Mouse (Mus musculus) lung, embryonic 14.5 days (tissue): ENCODE measurements around the gene Cxcr3. TPM values are rescaled to one million over a fixed set of nuclear protein-coding genes. Genes with fewer than 3 reads are reported as not detected.

Experiments used
- ATAC-seq: fragments of 200-750 bp; cut with Nextera tagmentation; 2 replicates; pipeline ENCODE4 v1.8.0; 2017; ENCODE audit warnings: mild to moderate bottlenecking, moderate TSS enrichment, moderate library complexity; ENCODE audit not compliant: insufficient read depth
- DNase-seq: peaks from one replicate; pipeline ENCODE4 v3.0.0-alpha.2; 2015
- H3K27ac ChIP-seq: fragments of 300-500 bp; sonication (generic); 2 replicates; pipeline ENCODE4 v1.5.1; 2014; ENCODE audit warnings: low read depth, mild to moderate bottlenecking, moderate library complexity
- H3K27me3 ChIP-seq: fragments of 300-500 bp; sonication (generic); 2 replicates; pipeline ENCODE4 v1.6.1; 2014; ENCODE audit warnings: low read length, control low read depth; ENCODE audit not compliant: insufficient read depth
- H3K36me3 ChIP-seq: fragments of 300-500 bp; sonication (generic); 2 replicates; pipeline ENCODE4 v1.6.1; 2014; ENCODE audit warnings: control low read depth; ENCODE audit not compliant: insufficient read depth
- H3K4me1 ChIP-seq: fragments of 300-500 bp; sonication (generic); 2 replicates; pipeline ENCODE4 v1.6.1; 2014; ENCODE audit warnings: antibody characterized with exemption, control low read depth; ENCODE audit not compliant: insufficient read depth
- H3K4me2 ChIP-seq: fragments of 300-500 bp; sonication (generic); 2 replicates; pipeline ENCODE4 v1.6.1; 2014; ENCODE audit warnings: mild to moderate bottlenecking
- H3K4me3 ChIP-seq: fragments of 300-500 bp; sonication (generic); 2 replicates; pipeline ENCODE4 v1.5.1; 2014; ENCODE audit warnings: low read depth, low read length
- H3K9ac ChIP-seq: fragments of 300-500 bp; sonication (generic); 2 replicates; pipeline ENCODE4 v1.6.1; 2014
- H3K9me3 ChIP-seq: fragments of 300-500 bp; sonication (generic); 2 replicates; pipeline ENCODE4 v1.6.1; 2016; ENCODE audit warnings: low read depth, low read length, control low read depth
- CTCF ChIP-seq: IDR thresholded peaks from 2 replicates; pipeline ENCODE4 v1.5.1; 2016; ENCODE audit warnings: antibody characterized with exemption, low read depth
- WGBS: fragments of 180-500 bp; shearing (Covaris S2); extraction: QIAGEN DNeasy Blood & Tissue Kit; methylation state at CpG from one replicate; pipeline ENCODE4 v1.1.7; 2014; 5-methylcytosine and 5-hydroxymethylcytosine counted together
- polyA plus RNA-seq: library from polyadenylated mRNA; unstranded; fragments of >200 nt; fragmentation: Nextera tagmentation; extraction: Ambion mirVana; gene quantifications from 2 replicates; pipeline ENCODE4 v1.2.1, GENCODE M21; 2014

The Cxcr3 gene
- polyA plus RNA-seq = 0.45 and 0.46 TPM in 2 replicates

GRCm38 (mm10) chrX:101733828-101734319, at the start of gene Cxcr3:
Gene Cxcr3 (minus strand): TSS chrX:101734269.
- Histone ChIP-seq H3K4me3 (no peak within 1 kb of the TSS), H3K9ac (no peak within 1 kb of the TSS), H3K4me2 (no peak within 1 kb of the TSS), H3K27ac (no peak within 1 kb of the TSS), H3K27me3 (no peaks in the 10 kb centered on the region), H3K4me1 (no peaks in the 10 kb centered on the region), H3K9me3 (no peaks in the 10 kb centered on the region), H3K36me3 (no peaks in the 10 kb centered on the region)
- no peak for ATAC-seq
- 49% methylated on average over 11 of the region's 11 CpGs for WGBS
- no peak for TF ChIP-seq CTCF
- DNase-seq = peak; percentile 46

GRCm38 (mm10) chrX:101772035-101772434, 38.0 kb upstream of the Cxcr3 start:
- DNase-seq (peak; percentile 75), ATAC-seq (no peak)
- no peak overlapping the region for H3K9ac ChIP-seq
- no peaks in the 10 kb centered on the region for H3K36me3 ChIP-seq
- no peaks in the 10 kb centered on the region for H3K27me3 ChIP-seq
- H3K27ac ChIP-seq = no peak overlapping the region
- H3K4me1 ChIP-seq = no peaks in the 10 kb centered on the region
- H3K4me3 ChIP-seq = no peak overlapping the region
- H3K4me2 ChIP-seq = no peak overlapping the region
- 35% methylated on average over 5 of the region's 5 CpGs for whole genome bisulfite sequencing
- H3K9me3 ChIP-seq = no peaks in the 10 kb centered on the region
- peak; percentile 76 for TF ChIP-seq CTCF

GRCm38 (mm10) chrX:101770307-101770706, 36.2 kb upstream of the Cxcr3 start:
- ATAC-seq (no peak), DNase-seq (no peak)
- no peak overlapping the region for H3K4me2 ChIP-seq
- no peaks in the 10 kb centered on the region for H3K9me3 ChIP-seq
- H3K27ac ChIP-seq = no peak overlapping the region
- H3K27me3 ChIP-seq = no peaks in the 10 kb centered on the region
- H3K9ac ChIP-seq = no peak overlapping the region
- 44% methylated on average over 3 of the region's 3 CpGs for WGBS
- H3K36me3 ChIP-seq = no peaks in the 10 kb centered on the region
- no peak for TF ChIP-seq CTCF
- no peak overlapping the region for H3K4me3 ChIP-seq
- no peaks in the 10 kb centered on the region for H3K4me1 ChIP-seq

GRCm38 (mm10) chrX:101769478-101769877, 35.4 kb upstream of the Cxcr3 start:
- TF ChIP-seq CTCF = no peak
- Histone ChIP-seq H3K4me2 (no peak overlapping the region), H3K36me3 (no peaks in the 10 kb centered on the region), H3K27me3 (no peaks in the 10 kb centered on the region), H3K9me3 (no peaks in the 10 kb centered on the region), H3K27ac (no peak overlapping the region), H3K4me3 (no peak overlapping the region), H3K4me1 (no peaks in the 10 kb centered on the region), H3K9ac (no peak overlapping the region)
- 50% methylated on average over 2 of the region's 2 CpGs for WGBS
- DNase-seq = no peak
- ATAC-seq = no peak

- Histone ChIP-seq H3K4me3 (no peak overlapping the region), H3K9me3 (no peaks in the 10 kb centered on the region), H3K4me1 (no peaks in the 10 kb centered on the region), H3K4me2 (no peak overlapping the region), H3K27ac (no peak overlapping the region), H3K9ac (no peak overlapping the region), H3K27me3 (no peaks in the 10 kb centered on the region), H3K36me3 (no peaks in the 10 kb centered on the region)
- ATAC-seq (no peak), DNase-seq (no peak)
- 30% methylated on average over 7 of the region's 7 CpGs for WGBS
- TF ChIP-seq CTCF = no peak
Observed at GRCm38 (mm10) chrX:101767280-101767679, 33.2 kb upstream of the Cxcr3 start.

GRCm38 (mm10) chrX:101765111-101765510, 31.0 kb upstream of the Cxcr3 start:
- WGBS = 71% methylated on average over 4 of the region's 4 CpGs
- Histone ChIP-seq H3K4me3 (no peak overlapping the region), H3K9ac (no peak overlapping the region), H3K27me3 (no peaks in the 10 kb centered on the region), H3K36me3 (no peaks in the 10 kb centered on the region), H3K4me2 (no peak overlapping the region), H3K9me3 (no peaks in the 10 kb centered on the region), H3K27ac (no peak overlapping the region), H3K4me1 (no peaks in the 10 kb centered on the region)
- ATAC-seq (no peak), DNase-seq (no peak)
- TF ChIP-seq CTCF = no peak

GRCm38 (mm10) chrX:101764621-101765020, 30.6 kb upstream of the Cxcr3 start:
- no peaks in the 10 kb centered on the region for H3K4me1 ChIP-seq
- no peak overlapping the region for H3K4me2 ChIP-seq
- no peak overlapping the region for H3K27ac ChIP-seq
- H3K9ac ChIP-seq = no peak overlapping the region
- TF ChIP-seq CTCF = no peak
- WGBS = 57% methylated on average over 5 of the region's 5 CpGs
- H3K4me3 ChIP-seq = no peak overlapping the region
- DNase-seq (no peak), ATAC-seq (no peak)
- H3K36me3 ChIP-seq = no peaks in the 10 kb centered on the region
- H3K9me3 ChIP-seq = no peaks in the 10 kb centered on the region
- H3K27me3 ChIP-seq = no peaks in the 10 kb centered on the region

- H3K4me1 ChIP-seq = no peaks in the 10 kb centered on the region
- peak; percentile 32 for DNase-seq
- TF ChIP-seq CTCF = no peak
- WGBS = 39% methylated on average over 5 of the region's 5 CpGs
- no peak overlapping the region for H3K9ac ChIP-seq
- no peak for ATAC-seq
- no peaks in the 10 kb centered on the region for H3K27me3 ChIP-seq
- H3K36me3 ChIP-seq = no peaks in the 10 kb centered on the region
- H3K9me3 ChIP-seq = no peaks in the 10 kb centered on the region
- no peak overlapping the region for H3K4me3 ChIP-seq
- H3K27ac ChIP-seq = no peak overlapping the region
- H3K4me2 ChIP-seq = no peak overlapping the region
Observed at GRCm38 (mm10) chrX:101754478-101754877, 20.4 kb upstream of the Cxcr3 start.
